Mouse (Mus musculus): ENCODE results near the gene Rgl1. TPM values are rescaled to one million over a fixed set of nuclear protein-coding genes. Genes with fewer than 3 reads are reported as not detected.

Rgl1 gene
- polyA plus RNA-seq, 1 experiment: 73.2 TPM

DNA sequence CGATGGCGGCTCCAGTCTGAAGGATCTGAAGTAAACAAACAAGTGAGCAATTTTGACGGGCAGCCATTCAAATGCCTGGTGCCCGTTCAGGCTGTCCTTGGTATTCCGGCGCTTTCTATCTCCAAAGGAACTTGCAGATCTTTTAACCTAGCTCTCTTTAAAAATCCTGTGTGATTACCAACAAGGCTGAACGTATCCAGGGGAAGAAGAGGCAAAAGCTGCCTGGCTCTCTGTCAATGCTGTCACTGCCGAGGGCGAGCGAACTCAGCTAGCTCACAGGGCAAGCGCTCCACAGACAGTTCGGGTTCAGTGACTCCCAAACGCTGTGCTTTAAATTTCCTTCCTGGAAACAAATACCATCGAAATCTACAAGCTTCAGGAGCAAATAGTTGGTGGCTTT lies 158.4 kb downstream of the Rgl1 start:
- Histone ChIP-seq H3K27ac (ENCODE audit: insufficient read depth, low read depth, low read length) (peak overlapping the region; percentile 75), H3K4me3 (ENCODE audit: insufficient read depth, low read depth, low read length) (0 out of 2 replicates have a peak overlapping the region, but pooled peaks have one; percentile 13), H3K27me3 (replicated peaks; ENCODE audit: control insufficient read depth, insufficient read depth, low read length) (no peaks in the 10 kb centered on the region), H3K36me3 (ENCODE audit: control insufficient read depth, insufficient read depth, low read length) (no peaks in the 10 kb centered on the region; the same call in 1 of the 2 replicates), H3K4me1 (ENCODE audit: control insufficient read depth, insufficient read depth, low read length) (peaks cover 60% of the 10 kb centered on the region)
- TF ChIP-seq POLR2A (IDR thresholded peaks at IDR 0.05; ENCODE audit: low read depth, low read length) (no peak), CTCF (conservative IDR thresholded peaks at IDR 0.05; ENCODE audit: insufficient read depth, insufficient read length, low read depth, low read length) (no peak)
- WGBS: 18% methylated on average over 14 of the region's 14 CpGs
- peak; percentile 83 for DNase-seq

DNA sequence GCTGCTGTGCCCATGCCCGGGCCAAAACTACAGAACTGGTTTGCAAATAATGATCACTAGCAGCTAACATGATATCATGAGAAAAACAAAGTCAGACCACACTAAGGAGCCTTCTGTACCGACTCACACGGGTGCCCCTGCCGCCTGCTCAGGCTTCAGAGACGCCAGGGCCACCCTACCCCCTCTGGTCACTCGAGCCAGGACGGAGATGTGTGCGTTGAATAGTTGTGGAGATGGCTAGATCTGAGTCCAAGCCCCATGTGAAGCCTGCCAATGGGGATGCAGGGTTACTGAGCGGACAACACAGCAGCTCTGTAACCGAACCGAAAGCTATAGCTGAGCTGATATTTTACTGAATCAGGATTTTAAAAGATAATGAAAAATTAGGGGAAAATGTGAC lies 159.4 kb downstream of the Rgl1 start:
- no peak for TF ChIP-seq CTCF (conservative IDR thresholded peaks at IDR 0.05; ENCODE audit: insufficient read depth, insufficient read length, low read depth, low read length)
- TF ChIP-seq POLR2A (IDR thresholded peaks at IDR 0.05; ENCODE audit: low read depth, low read length): no peak
- 75% methylated on average over 11 of the region's 11 CpGs for WGBS
- Histone ChIP-seq H3K27ac (ENCODE audit: insufficient read depth, low read depth, low read length) (peak overlapping the region; percentile 34; the same call in 1 of the 2 replicates), H3K27me3 (replicated peaks; ENCODE audit: control insufficient read depth, insufficient read depth, low read length) (no peaks in the 10 kb centered on the region), H3K4me1 (ENCODE audit: control insufficient read depth, insufficient read depth, low read length) (peaks cover 60% of the 10 kb centered on the region), H3K4me3 (ENCODE audit: insufficient read depth, low read depth, low read length) (no peak overlapping the region), H3K36me3 (ENCODE audit: control insufficient read depth, insufficient read depth, low read length) (no peaks in the 10 kb centered on the region; the same call in 1 of the 2 replicates)
- no peak for DNase-seq

DNA sequence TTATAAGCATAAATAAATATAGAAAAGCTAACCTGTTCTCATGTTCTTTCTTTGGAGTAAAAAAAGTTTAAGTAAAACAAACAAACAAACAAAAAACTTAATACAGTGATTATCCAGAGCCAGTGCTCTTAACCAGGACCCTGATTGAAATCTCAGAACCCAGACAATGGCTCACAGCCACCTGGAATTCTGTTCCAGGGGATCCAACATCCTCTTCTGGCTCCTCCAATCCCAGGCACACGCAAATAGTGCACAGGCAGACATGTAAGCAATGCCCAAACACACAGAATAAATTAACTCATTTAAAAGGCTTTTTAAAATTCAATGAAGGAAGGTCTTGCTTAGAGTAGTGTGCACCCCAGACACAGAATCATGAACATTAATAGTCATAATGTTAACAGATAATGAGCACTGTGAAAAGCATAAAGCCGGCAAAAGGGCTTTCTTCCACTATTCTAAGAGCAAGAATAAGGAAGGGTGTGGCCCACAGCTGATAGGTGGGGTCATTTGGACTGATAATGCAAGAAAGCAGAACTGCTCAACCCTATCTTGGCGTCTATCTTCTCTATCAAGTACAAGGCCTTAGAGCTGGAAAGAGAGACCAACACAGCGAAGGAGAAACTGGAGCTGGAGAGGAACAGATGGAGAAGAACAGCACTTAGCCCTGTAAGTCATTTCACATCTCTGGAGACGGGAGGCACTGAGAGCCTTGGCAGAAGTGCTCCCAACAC lies 160.1 kb downstream of the Rgl1 start:
- WGBS: 59% methylated on average over 5 of the region's 5 CpGs
- no peak overlapping the region for H3K4me3 ChIP-seq (ENCODE audit: insufficient read depth, low read depth, low read length)
- peak overlapping the region; percentile 34; the same call in 1 of the 2 replicates for H3K27ac ChIP-seq (ENCODE audit: insufficient read depth, low read depth, low read length)
- H3K36me3 ChIP-seq (ENCODE audit: control insufficient read depth, insufficient read depth, low read length): no peaks in the 10 kb centered on the region; the same call in 1 of the 2 replicates
- H3K4me1 ChIP-seq (ENCODE audit: control insufficient read depth, insufficient read depth, low read length): peaks cover 60% of the 10 kb centered on the region
- no peaks in the 10 kb centered on the region for H3K27me3 ChIP-seq (replicated peaks; ENCODE audit: control insufficient read depth, insufficient read depth, low read length)
- TF ChIP-seq POLR2A (IDR thresholded peaks at IDR 0.05; ENCODE audit: low read depth, low read length): no peak
- TF ChIP-seq CTCF (conservative IDR thresholded peaks at IDR 0.05; ENCODE audit: insufficient read depth, insufficient read length, low read depth, low read length): no peak
- DNase-seq: no peak

DNA sequence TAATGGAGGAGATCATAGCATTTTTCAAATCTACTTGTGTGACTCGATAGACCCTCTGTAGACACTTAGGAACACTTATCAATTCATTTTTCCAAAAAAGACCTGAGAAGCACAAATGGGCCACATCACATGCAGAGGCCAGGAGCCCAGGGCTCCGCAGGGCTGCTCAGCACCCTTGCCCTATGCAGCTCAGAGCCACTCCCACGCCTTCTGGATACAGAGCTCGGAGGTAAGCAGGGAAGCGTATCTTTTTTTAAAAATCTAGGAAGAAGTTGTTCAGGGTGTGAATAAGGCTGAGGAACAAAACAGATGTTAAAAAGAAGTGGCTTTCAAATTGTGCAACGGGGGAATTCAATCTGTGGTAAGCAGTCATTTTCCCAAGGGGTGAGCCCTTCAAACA lies 162.0 kb downstream of the Rgl1 start:
- Histone ChIP-seq H3K27me3 (replicated peaks; ENCODE audit: control insufficient read depth, insufficient read depth, low read length) (no peaks in the 10 kb centered on the region), H3K4me1 (ENCODE audit: control insufficient read depth, insufficient read depth, low read length) (peaks cover 59% of the 10 kb centered on the region), H3K36me3 (ENCODE audit: control insufficient read depth, insufficient read depth, low read length) (no peaks in the 10 kb centered on the region; the same call in 1 of the 2 replicates), H3K4me3 (ENCODE audit: insufficient read depth, low read depth, low read length) (no peak overlapping the region), H3K27ac (ENCODE audit: insufficient read depth, low read depth, low read length) (peak overlapping the region; percentile 25; the same call in 1 of the 2 replicates)
- DNase-seq: no peak
- TF ChIP-seq CTCF (conservative IDR thresholded peaks at IDR 0.05; ENCODE audit: insufficient read depth, insufficient read length, low read depth, low read length) (no peak), POLR2A (IDR thresholded peaks at IDR 0.05; ENCODE audit: low read depth, low read length) (no peak)
- 49% methylated on average over 6 of the region's 6 CpGs for WGBS

DNA sequence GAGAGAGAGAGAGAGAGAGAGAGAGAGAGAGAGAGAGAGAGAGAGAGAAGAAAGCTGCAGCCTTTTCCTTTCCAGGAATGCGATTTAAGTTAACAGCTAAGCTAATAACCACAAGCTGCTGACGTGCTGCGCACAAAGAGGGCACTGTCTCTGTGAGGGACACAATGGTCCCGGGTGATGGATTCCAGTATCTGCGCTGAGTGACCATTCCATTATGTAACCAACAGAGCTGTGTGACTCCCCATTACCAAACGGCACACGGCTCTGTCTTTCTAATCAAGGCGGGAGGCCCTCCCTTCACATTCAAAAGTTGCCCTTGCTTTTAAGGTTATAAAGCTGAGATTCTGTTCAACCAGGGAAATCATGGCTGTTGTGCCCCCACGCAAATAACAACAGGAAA lies 162.5 kb downstream of the Rgl1 start:
- no peak for TF ChIP-seq POLR2A (IDR thresholded peaks at IDR 0.05; ENCODE audit: low read depth, low read length)
- no peak for TF ChIP-seq CTCF (conservative IDR thresholded peaks at IDR 0.05; ENCODE audit: insufficient read depth, insufficient read length, low read depth, low read length)
- Histone ChIP-seq H3K27ac (ENCODE audit: insufficient read depth, low read depth, low read length) (no peak overlapping the region), H3K36me3 (ENCODE audit: control insufficient read depth, insufficient read depth, low read length) (no peaks in the 10 kb centered on the region; the same call in 1 of the 2 replicates), H3K27me3 (replicated peaks; ENCODE audit: control insufficient read depth, insufficient read depth, low read length) (no peaks in the 10 kb centered on the region), H3K4me3 (ENCODE audit: insufficient read depth, low read depth, low read length) (no peak overlapping the region), H3K4me1 (ENCODE audit: control insufficient read depth, insufficient read depth, low read length) (peaks cover 62% of the 10 kb centered on the region)
- 58% methylated on average over 9 of the region's 9 CpGs for WGBS
- peak; percentile 54 for DNase-seq

DNA sequence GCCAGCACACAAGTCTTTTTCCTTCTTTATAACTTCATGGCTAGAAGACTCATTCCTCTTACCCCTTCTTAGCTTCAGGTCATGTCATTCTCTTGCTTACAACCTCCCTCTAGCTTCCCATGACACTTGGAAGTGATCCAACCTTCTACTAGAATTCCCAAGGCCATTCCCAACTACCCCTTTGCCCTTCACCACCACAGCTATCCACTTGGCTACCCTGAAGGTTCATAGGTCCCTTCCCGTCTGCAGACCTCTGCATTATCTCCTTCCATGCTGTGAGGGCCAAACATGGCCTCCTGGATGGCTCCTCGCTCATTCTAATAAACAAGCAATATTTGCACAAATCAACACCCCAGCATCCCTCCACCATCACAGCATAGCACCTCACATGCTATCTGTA lies 165.7 kb downstream of the Rgl1 start:
- Histone ChIP-seq H3K4me1 (ENCODE audit: control insufficient read depth, insufficient read depth, low read length) (peaks cover 45% of the 10 kb centered on the region), H3K4me3 (ENCODE audit: insufficient read depth, low read depth, low read length) (no peak overlapping the region), H3K36me3 (ENCODE audit: control insufficient read depth, insufficient read depth, low read length) (no peaks in the 10 kb centered on the region), H3K27me3 (replicated peaks; ENCODE audit: control insufficient read depth, insufficient read depth, low read length) (no peaks in the 10 kb centered on the region), H3K27ac (ENCODE audit: insufficient read depth, low read depth, low read length) (peak overlapping the region; percentile 68)
- no peak for TF ChIP-seq POLR2A (IDR thresholded peaks at IDR 0.05; ENCODE audit: low read depth, low read length)
- TF ChIP-seq CTCF (conservative IDR thresholded peaks at IDR 0.05; ENCODE audit: insufficient read depth, insufficient read length, low read depth, low read length): no peak
- DNase-seq: peak; percentile 72
- 51% methylated on average over 2 of the region's 2 CpGs for WGBS

DNA sequence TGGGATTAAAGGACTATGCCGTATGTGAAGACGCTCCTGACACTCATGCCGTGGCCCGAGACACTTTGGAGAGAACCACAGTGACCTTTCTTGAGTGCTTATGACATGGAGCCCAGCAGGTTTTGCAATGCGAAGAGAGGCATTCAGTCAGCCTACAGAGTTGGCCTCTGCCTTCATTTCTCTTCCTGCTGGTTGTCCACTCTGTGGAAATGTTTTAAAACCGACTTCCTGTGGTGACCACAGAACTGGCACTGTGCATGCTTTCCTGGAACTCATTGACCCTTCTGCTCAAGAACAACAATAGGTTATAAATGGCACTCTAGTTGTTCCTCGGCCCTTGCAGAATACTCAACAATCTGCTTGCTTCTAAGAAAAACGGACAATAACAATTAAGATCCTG lies 166.8 kb downstream of the Rgl1 start:
- H3K4me3 ChIP-seq (ENCODE audit: insufficient read depth, low read depth, low read length): no peak overlapping the region
- peak; percentile 87 for DNase-seq
- WGBS: 36% methylated on average over 8 of the region's 8 CpGs
- no peaks in the 10 kb centered on the region for H3K36me3 ChIP-seq (ENCODE audit: control insufficient read depth, insufficient read depth, low read length)
- TF ChIP-seq CTCF (conservative IDR thresholded peaks at IDR 0.05; ENCODE audit: insufficient read depth, insufficient read length, low read depth, low read length): no peak
- TF ChIP-seq POLR2A (IDR thresholded peaks at IDR 0.05; ENCODE audit: low read depth, low read length): no peak
- no peaks in the 10 kb centered on the region for H3K27me3 ChIP-seq (replicated peaks; ENCODE audit: control insufficient read depth, insufficient read depth, low read length)
- H3K27ac ChIP-seq (ENCODE audit: insufficient read depth, low read depth, low read length): peak overlapping the region; percentile 83
- peaks cover 51% of the 10 kb centered on the region for H3K4me1 ChIP-seq (ENCODE audit: control insufficient read depth, insufficient read depth, low read length)
